Mouse (Mus musculus) E14TG2a.4 (cell line): Measurements from ENCODE around the gene Pou6f1.

ENCODE experiments used
- H3K27me3 ChIP-seq: 2 replicates; pipeline ENCODE4 v1.6.1; 2014; ENCODE audit warnings: low read length, control low read depth; ENCODE audit not compliant: insufficient read depth
- H3K36me3 ChIP-seq: 2 replicates; pipeline ENCODE4 v1.6.1; 2014; ENCODE audit warnings: low read length, control low read depth; ENCODE audit not compliant: insufficient read depth
- H3K4me1 ChIP-seq: replicated peaks from 2 replicates; pipeline ENCODE4 v1.6.1; 2014; ENCODE audit warnings: low read depth, low read length, control low read depth
- H3K4me3 ChIP-seq: replicated peaks from 2 replicates; pipeline ENCODE4 v1.5.1; 2014; ENCODE audit warnings: mild to moderate bottlenecking, low read length
- H3K9me3 ChIP-seq: 2 replicates; pipeline ENCODE4 v1.6.1; 2014; ENCODE audit warnings: low read length, control low read depth
- CTCF ChIP-seq: conservative IDR thresholded peaks from 2 replicates; pipeline ENCODE4 v1.5.1; 2014; ENCODE audit warnings: low read length
- NANOG ChIP-seq: IDR thresholded peaks from 2 replicates; pipeline ENCODE4 v1.6.1; 2014; ENCODE audit warnings: borderline replicate concordance, low read length, mixed read lengths
- POU5F1 ChIP-seq: IDR thresholded peaks from 2 replicates; pipeline ENCODE4 v1.6.1; 2014; ENCODE audit warnings: low read length, borderline replicate concordance

Gene Pou6f1

GRCm38 (mm10) chr15:100599276-100600046 lies at the start of gene Pou6f1:
Gene Pou6f1, minus strand, starts transcription at chr15:100599984.
- Histone ChIP-seq H3K36me3 (no peaks in the 10 kb centered on the region), H3K4me3 (peak within 1 kb of the TSS; percentile 76), H3K9me3 (no peaks in the 10 kb centered on the region), H3K27me3 (peaks cover 50% of the 10 kb centered on the region), H3K4me1 (peaks cover 20% of the 10 kb centered on the region)
- TF ChIP-seq CTCF, result no peak
- no peak for TF ChIP-seq NANOG
- no peak for TF ChIP-seq POU5F1

- Histone ChIP-seq H3K9me3 (no peaks in the 10 kb centered on the region), H3K27me3 (no peaks in the 10 kb centered on the region), H3K36me3 (peaks cover 8% of the 10 kb centered on the region; the same call in 1 of the 2 replicates), H3K4me1 (peaks cover 38% of the 10 kb centered on the region), H3K4me3 (no peak overlapping the region)
- TF ChIP-seq CTCF (no peak), NANOG (no peak), POU5F1 (no peak)
Measured at GRCm38 (mm10) chr15:100646161-100646560, 46.4 kb upstream of the Pou6f1 start.

GRCm38 (mm10) chr15:100642451-100642850 lies 42.7 kb upstream of the Pou6f1 start:
- TF ChIP-seq NANOG, result no peak
- TF ChIP-seq POU5F1, result no peak
- no peak for TF ChIP-seq CTCF
- no peak overlapping the region for H3K4me3 ChIP-seq
- H3K9me3 ChIP-seq, result no peaks in the 10 kb centered on the region
- peaks cover 49% of the 10 kb centered on the region for H3K4me1 ChIP-seq
- H3K27me3 ChIP-seq, result no peaks in the 10 kb centered on the region
- peaks cover 8% of the 10 kb centered on the region; the same call in 1 of the 2 replicates for H3K36me3 ChIP-seq

- Histone ChIP-seq H3K4me1 (peaks cover 54% of the 10 kb centered on the region), H3K36me3 (peaks cover 8% of the 10 kb centered on the region; the same call in 1 of the 2 replicates), H3K27me3 (no peaks in the 10 kb centered on the region), H3K9me3 (no peaks in the 10 kb centered on the region), H3K4me3 (no peak overlapping the region)
- TF ChIP-seq CTCF (no peak), POU5F1 (no peak), NANOG (no peak)
Measured at GRCm38 (mm10) chr15:100641226-100641810, 41.5 kb upstream of the Pou6f1 start.

GRCm38 (mm10) chr15:100639972-100640750 lies 40.4 kb upstream of the Pou6f1 start:
- Histone ChIP-seq H3K36me3 (peaks cover 8% of the 10 kb centered on the region; the same call in 1 of the 2 replicates), H3K4me3 (no peak overlapping the region), H3K27me3 (no peaks in the 10 kb centered on the region), H3K4me1 (peaks cover 63% of the 10 kb centered on the region), H3K9me3 (no peaks in the 10 kb centered on the region)
- TF ChIP-seq NANOG (no peak), CTCF (no peak), POU5F1 (no peak)

- no peaks in the 10 kb centered on the region for H3K27me3 ChIP-seq
- TF ChIP-seq NANOG (no peak), POU5F1 (no peak), CTCF (no peak)
- peak overlapping the region; percentile 86; the same call in 1 of the 2 replicates for H3K4me3 ChIP-seq
- H3K4me1 ChIP-seq, result peaks cover 78% of the 10 kb centered on the region
- peaks cover 19% of the 10 kb centered on the region for H3K36me3 ChIP-seq
- H3K9me3 ChIP-seq, result no peaks in the 10 kb centered on the region
Measured at GRCm38 (mm10) chr15:100637661-100638060, 37.9 kb upstream of the Pou6f1 start.

GRCm38 (mm10) chr15:100636700-100637501 lies 37.1 kb upstream of the Pou6f1 start, which contains the start of gene Smagp:
Gene Smagp, minus strand, starts transcription at chr15:100636940.
- Histone ChIP-seq H3K4me3 (peak within 1 kb of the TSS; percentile 86), H3K36me3 (peaks cover 26% of the 10 kb centered on the region), H3K27me3 (no peaks in the 10 kb centered on the region), H3K4me1 (peaks cover 84% of the 10 kb centered on the region), H3K9me3 (no peaks in the 10 kb centered on the region)
- peak; percentile 4; the same call in 1 of the 2 replicates for TF ChIP-seq NANOG
- TF ChIP-seq CTCF, result no peak
- no peak for TF ChIP-seq POU5F1

- no peak for TF ChIP-seq NANOG
- H3K4me3 ChIP-seq, result peak overlapping the region; percentile 86
- no peaks in the 10 kb centered on the region for H3K27me3 ChIP-seq
- peaks cover 35% of the 10 kb centered on the region for H3K36me3 ChIP-seq
- H3K9me3 ChIP-seq, result no peaks in the 10 kb centered on the region
- H3K4me1 ChIP-seq, result peaks cover 85% of the 10 kb centered on the region
Measured at GRCm38 (mm10) chr15:100635851-100636645, 36.3 kb upstream of the Pou6f1 start.
